Mouse (Mus musculus): ENCODE data around the gene Scaper. TPM values are rescaled to one million over a fixed set of nuclear protein-coding genes. Genes with fewer than 3 reads are reported as not detected.

Gene Scaper
- polyA plus RNA-seq, 1 experiment = 0.19 TPM

DNA sequence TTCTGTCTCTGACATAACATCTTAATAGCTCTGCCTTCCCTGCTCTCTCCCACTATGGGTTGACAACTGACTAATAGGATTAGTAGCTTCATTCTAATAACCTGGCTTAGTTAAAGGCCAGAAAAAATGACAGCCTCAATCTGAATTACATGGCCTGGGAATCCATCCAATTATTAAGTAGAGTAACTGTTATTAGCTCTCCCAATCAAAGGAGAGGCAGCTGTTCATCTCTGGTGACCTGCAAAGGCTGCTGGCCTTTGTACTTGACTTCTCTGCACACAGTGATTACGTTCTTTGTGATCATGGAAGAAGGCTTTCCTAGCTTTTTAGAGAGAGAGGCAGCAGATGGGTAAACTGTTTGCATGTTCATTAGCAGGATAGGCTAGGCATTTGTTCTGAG lies 242.6 kb downstream of the Scaper start:
- TF ChIP-seq GATA1 (IDR thresholded peaks at IDR 0.05; ENCODE audit: low read length) = no peak

DNA sequence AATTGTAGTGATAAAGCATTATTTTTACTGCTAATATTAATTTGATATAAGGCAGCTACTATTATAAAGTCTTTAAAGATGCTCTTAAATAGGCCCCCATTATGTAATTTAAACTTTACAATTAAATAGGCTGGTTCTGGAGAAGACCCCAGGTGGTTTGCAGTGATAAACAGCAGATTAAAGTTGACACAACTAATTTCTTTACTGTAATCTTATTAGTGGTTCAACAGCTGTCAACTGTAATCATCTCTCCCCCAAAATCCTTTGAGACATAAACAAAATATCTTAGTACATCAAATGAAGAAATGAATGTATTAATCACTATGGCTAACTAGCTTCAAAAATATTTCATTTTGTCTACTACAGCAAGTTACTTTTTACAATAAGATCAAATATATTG lies 260.8 kb downstream of the Scaper start:
- TF ChIP-seq GATA1 (IDR thresholded peaks at IDR 0.05; ENCODE audit: low read length) = no peak

DNA sequence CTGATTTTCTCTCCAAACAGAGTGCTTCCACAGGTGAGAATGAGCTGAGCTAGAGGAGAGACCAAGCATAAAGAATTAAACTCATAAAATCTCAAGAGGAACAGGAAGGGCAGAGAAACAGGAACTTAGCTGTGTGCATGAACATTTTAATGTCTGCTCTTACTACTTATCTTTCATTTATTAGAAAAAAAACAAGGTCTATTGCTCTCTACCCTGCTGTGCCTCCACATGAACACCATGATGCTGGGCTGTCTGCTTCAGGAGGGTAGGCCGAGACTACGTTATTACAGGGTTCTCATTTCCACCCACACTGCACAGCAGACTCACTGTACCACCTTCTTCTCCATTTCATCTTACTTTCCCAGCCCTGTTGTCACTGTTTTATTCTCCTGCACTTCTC lies 291.5 kb downstream of the Scaper start:
- no peak for TF ChIP-seq GATA1 (IDR thresholded peaks at IDR 0.05; ENCODE audit: low read length)

- no peak for TF ChIP-seq GATA1 (IDR thresholded peaks at IDR 0.05; ENCODE audit: low read length)
Observed at GRCm38 (mm10) chr9:55626990-55627389, 310.9 kb downstream of the Scaper start.

DNA sequence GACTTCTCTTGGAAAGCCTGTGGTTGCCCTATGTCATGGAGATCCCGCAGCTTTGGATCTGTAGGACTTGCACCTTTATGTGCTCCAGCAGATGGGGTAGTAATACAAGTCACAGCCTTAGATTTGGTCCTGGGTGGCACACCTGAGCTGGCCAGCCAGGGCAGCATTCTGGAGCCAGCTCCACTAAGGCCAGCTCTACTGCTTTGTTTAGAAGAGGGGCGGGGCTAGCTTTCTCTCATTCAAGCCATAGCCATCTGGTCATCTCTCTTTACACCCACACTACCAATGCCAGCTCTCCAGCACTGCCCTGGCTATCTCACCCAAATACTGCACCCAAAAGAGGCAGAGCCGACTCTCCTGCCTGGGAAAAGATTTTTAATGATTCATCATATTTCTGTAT lies 323.2 kb downstream of the Scaper start:
- no peak for TF ChIP-seq GATA1 (IDR thresholded peaks at IDR 0.05; ENCODE audit: low read length)

- no peak for TF ChIP-seq GATA1 (IDR thresholded peaks at IDR 0.05; ENCODE audit: low read length)
Observed at GRCm38 (mm10) chr9:55609751-55610150, 328.2 kb downstream of the Scaper start.

GRCm38 (mm10) chr9:55608701-55609531 lies 329.0 kb downstream of the Scaper start:
- no peak for TF ChIP-seq GATA1 (IDR thresholded peaks at IDR 0.05; ENCODE audit: low read length)

GRCm38 (mm10) chr9:55598594-55598993 lies 339.3 kb downstream of the Scaper start:
- no peak for TF ChIP-seq GATA1 (IDR thresholded peaks at IDR 0.05; ENCODE audit: low read length)

DNA sequence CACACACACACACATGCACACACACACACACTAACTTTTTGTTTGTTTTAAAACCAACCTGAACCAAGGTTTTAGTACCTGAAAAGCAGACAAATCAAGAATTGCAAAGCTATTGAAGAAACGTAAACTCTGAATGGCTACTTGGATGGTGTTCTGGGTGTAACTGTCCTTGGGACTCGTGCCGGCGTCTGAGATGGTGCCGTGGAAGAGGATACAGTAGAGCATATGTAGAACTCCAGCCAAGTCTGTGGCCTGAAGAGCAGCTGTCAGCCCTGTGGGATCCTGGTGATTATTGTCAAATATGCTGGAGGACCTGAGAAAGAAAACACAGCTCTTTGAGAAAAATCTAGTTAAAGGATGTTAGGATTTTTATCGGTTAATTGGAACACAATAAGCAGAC lies 351.8 kb downstream of the Scaper start:
- no peak for TF ChIP-seq GATA1 (IDR thresholded peaks at IDR 0.05; ENCODE audit: low read length)

DNA sequence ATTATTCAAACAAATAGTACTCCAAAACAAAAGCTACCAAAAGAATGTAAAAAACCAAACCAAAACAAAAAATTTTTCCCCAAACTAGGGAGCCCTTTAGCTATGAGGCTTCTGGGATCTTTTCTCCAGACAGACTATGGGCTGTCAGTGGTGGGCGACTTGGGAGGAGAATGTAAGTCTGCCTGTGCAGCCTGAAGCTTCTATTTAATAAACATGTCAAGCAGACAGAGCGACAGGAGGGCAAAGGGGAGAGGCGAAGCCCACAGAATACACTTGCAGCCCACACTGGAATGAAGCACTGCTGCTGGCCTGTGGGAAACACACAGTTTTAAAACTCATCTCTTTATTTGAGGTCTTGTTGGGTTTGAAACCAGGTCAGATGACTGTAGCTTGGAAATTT lies 356.5 kb downstream of the Scaper start:
- no peak for TF ChIP-seq GATA1 (IDR thresholded peaks at IDR 0.05; ENCODE audit: low read length)

DNA sequence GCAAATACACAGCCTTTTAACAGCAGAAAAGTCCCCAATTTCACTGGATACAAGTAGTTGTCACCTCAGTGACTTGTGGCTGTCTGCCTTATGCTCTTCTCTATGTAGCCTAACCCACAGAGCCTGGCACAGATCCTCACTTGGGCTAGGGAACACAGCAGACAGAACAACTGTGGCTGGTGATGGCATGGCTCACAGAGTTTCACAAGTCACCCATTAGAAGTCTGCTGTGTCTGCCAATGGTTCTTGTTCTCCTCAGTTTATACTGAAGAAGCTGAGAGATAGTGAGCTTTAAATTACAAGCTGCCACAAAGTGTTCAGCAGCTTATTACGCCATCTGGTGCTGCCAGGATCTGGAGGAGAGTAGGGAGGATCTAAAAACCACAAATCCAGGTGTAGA lies 361.3 kb downstream of the Scaper start:
- TF ChIP-seq GATA1 (IDR thresholded peaks at IDR 0.05; ENCODE audit: low read length) = no peak

DNA sequence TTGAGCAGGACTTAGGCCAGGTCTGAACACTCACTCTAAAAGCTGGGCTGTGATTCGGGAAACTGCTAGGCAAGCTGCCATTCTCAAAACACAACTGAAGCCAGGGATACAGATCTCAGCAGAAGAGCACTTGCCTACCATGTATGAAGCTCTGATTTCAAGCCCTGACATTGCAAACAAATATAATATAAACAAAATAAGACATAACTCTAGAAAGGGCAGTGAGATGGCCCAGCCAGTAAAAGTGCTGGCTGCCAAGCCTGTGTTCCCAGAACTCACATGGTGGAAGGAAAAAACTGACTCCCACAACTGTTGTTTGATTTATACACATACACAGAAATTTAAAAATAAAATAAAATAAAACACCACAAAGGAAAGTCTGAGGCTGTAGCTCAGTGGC lies 366.8 kb downstream of the Scaper start:
- TF ChIP-seq GATA1 (IDR thresholded peaks at IDR 0.05; ENCODE audit: low read length) = no peak

DNA sequence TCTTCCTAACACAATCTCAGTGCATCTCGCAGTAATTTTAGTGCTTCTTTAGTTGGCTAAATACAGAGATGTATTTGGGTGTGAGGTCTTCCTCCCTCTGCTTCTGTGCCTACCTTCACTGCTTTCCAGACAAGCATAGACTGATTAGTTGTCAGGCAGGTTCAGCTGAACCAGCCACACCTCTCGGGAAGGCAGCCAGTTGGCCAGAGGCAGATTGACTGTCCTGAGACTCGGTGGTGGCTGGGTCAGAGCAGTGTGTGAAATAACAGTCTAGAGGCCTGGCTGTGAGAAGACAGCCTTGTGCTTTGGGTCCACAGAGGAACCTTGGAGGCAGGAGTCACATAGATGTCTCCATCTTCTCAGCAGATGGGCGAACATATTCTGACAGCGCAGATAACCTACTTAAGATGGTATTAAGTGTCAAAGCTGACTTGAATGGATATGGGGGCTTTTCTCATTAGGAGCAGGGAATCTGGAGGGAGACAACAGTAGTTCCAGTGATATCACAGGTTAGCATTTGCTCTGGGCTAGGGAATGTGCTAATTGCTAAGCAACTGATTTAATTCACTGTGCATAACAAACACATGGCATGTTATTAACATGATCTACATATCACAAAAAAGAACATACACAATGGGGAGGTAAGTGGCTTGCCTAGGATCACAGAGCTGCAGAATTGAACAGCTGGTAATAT lies 369.3 kb downstream of the Scaper start:
- no peak for TF ChIP-seq GATA1 (IDR thresholded peaks at IDR 0.05; ENCODE audit: low read length)

GRCm38 (mm10) chr9:55560960-55561359 lies 377.0 kb downstream of the Scaper start:
- TF ChIP-seq GATA1 (IDR thresholded peaks at IDR 0.05; ENCODE audit: low read length) = no peak

DNA sequence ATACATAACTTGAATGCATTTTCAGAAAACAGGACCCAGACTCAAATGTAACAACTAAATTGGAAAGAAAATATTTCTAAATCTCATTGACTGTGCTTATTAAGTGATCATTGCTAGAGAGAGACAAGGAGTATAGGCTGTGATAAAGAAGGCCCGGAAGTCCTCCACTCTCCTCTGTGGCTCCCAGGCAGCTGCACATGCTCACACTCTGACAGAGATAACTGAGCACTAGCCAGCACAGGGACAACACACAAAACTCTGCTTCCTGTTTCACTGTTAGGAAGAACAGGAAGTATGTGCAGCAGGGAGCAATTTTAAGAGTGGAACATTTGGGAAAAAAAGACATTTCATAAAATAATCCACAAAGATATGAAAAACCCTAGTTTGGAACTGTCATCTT lies 382.9 kb downstream of the Scaper start:
- TF ChIP-seq GATA1 (IDR thresholded peaks at IDR 0.05; ENCODE audit: low read length) = no peak

GRCm38 (mm10) chr9:55549302-55549890 lies 388.5 kb downstream of the Scaper start:
- no peak for TF ChIP-seq GATA1 (IDR thresholded peaks at IDR 0.05; ENCODE audit: low read length)

- no peak for TF ChIP-seq GATA1 (IDR thresholded peaks at IDR 0.05; ENCODE audit: low read length)
Observed at GRCm38 (mm10) chr9:55548871-55549270, 389.0 kb downstream of the Scaper start.

Data from G1E-ER4 (cell line).